Mouse (Mus musculus): Measurements from ENCODE around the gene Fam187b.

DNA sequence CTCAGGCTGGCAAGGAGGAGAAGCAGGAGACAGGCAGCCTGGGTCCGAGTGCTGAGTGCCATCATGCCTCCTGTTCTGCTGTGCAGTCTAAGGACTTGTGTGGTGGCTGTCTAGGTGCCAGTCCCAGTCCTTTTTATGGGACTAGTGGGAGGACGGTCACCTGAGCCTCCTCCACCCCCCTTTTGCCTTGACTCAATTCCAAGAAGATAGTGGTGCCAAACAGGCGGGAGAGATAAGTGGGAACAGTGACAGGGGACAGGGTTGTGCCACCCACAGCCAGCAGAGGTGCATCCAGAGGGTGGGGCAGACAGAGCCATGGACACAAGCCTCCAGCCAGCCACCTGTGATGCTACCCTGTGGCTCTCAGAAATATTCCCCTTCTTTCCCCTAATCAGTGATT, 49.5 kb upstream of the Fam187b start:
- TF ChIP-seq CTCF (IDR thresholded peaks at IDR 0.05) = no peak
- no peak for TF ChIP-seq EP300 (IDR thresholded peaks at IDR 0.05)

Data from lung, postnatal 0 days (tissue).